Mouse (Mus musculus) neutrophil, adult 5-6 weeks (primary cell): ENCODE data around the gene Gm7694. TPM values are rescaled to one million over a fixed set of nuclear protein-coding genes. Genes with fewer than 3 reads are reported as not detected.

Source experiments
- ATAC-seq: fragments of 151-379, 151-347 bp; 2 replicates; pipeline ENCODE4 v1.8.0; 2017; ENCODE audit warnings: mild to moderate bottlenecking, moderate TSS enrichment; ENCODE audit not compliant: insufficient number of reproducible peaks, poor library complexity, low FRiP score, severe bottlenecking; ENCODE audit errors: extremely low read depth
- total RNA-seq: library from RNA; stranded (forward); fragments of 200-1000 nt; gene quantifications from 2 replicates; pipeline ENCODE4 v1.2.3, GENCODE M21; 2017

Gene Gm7694
- 2.7 and 2.8 TPM in 2 replicates for total RNA-seq

- ATAC-seq: no peak
Observed at GRCm38 (mm10) chr1:170306232-170306631, at the start of gene Gm7694. Gene Gm7694, minus strand, starts transcription at chr1:170306332.

GRCm38 (mm10) chr1:170353335-170353734 lies 47.2 kb upstream of the Gm7694 start:
- no peak for ATAC-seq

- no peak for ATAC-seq
Observed at GRCm38 (mm10) chr1:170351080-170351479, 44.9 kb upstream of the Gm7694 start.

- ATAC-seq: no peak
Observed at GRCm38 (mm10) chr1:170346266-170346665, 40.1 kb upstream of the Gm7694 start.

- no peak for ATAC-seq
Observed at GRCm38 (mm10) chr1:170343906-170344305, 37.8 kb upstream of the Gm7694 start.

- no peak for ATAC-seq
Observed at GRCm38 (mm10) chr1:170343081-170343480, 36.9 kb upstream of the Gm7694 start.

- no peak for ATAC-seq
Observed at GRCm38 (mm10) chr1:170339943-170340342, 33.8 kb upstream of the Gm7694 start.

GRCm38 (mm10) chr1:170332775-170333174 lies 26.6 kb upstream of the Gm7694 start:
- no peak for ATAC-seq

GRCm38 (mm10) chr1:170331926-170332325 lies 25.8 kb upstream of the Gm7694 start:
- ATAC-seq: no peak

- ATAC-seq: no peak
Observed at GRCm38 (mm10) chr1:170325277-170325676, 19.1 kb upstream of the Gm7694 start.

GRCm38 (mm10) chr1:170324312-170324711 lies 18.2 kb upstream of the Gm7694 start:
- no peak for ATAC-seq

- no peak for ATAC-seq
Observed at GRCm38 (mm10) chr1:170323001-170323400, 16.9 kb upstream of the Gm7694 start.

GRCm38 (mm10) chr1:170322046-170322445 lies 15.9 kb upstream of the Gm7694 start:
- ATAC-seq: no peak

GRCm38 (mm10) chr1:170311431-170311830 lies 5.3 kb upstream of the Gm7694 start:
- no peak for ATAC-seq

GRCm38 (mm10) chr1:170308503-170308902 lies 2.4 kb upstream of the Gm7694 start, which contains the start of gene Spata46:
Gene Spata46, plus strand, starts transcription at chr1:170308803.
- no peak for ATAC-seq

- no peak; the same call in 1 of the 2 replicates for ATAC-seq
Observed at GRCm38 (mm10) chr1:170305002-170305401, 1.1 kb downstream of the Gm7694 start.

- ATAC-seq: no peak
Observed at GRCm38 (mm10) chr1:170303103-170303502, 3.0 kb downstream of the Gm7694 start.

- no peak for ATAC-seq
Observed at GRCm38 (mm10) chr1:170302456-170302855, 3.7 kb downstream of the Gm7694 start.

- no peak for ATAC-seq
Observed at GRCm38 (mm10) chr1:170301686-170302085, 4.4 kb downstream of the Gm7694 start.

GRCm38 (mm10) chr1:170299496-170299895 lies 6.6 kb downstream of the Gm7694 start:
- ATAC-seq: no peak

GRCm38 (mm10) chr1:170294786-170295570 lies 11.2 kb downstream of the Gm7694 start:
- ATAC-seq: no peak
